Mouse (Mus musculus): ENCODE data around the gene Tssk3.

GRCm38 (mm10) chr4:129447778-129448563 lies 42.9 kb downstream of the Tssk3 start:
- TF ChIP-seq TAL1 (IDR thresholded peaks at IDR 0.05; ENCODE audit: low read length) (no peak), GATA1 (IDR thresholded peaks at IDR 0.05; ENCODE audit: low read length) (no peak)
